Mouse (Mus musculus): ENCODE measurements at regions not wholly inside any gene's neighbourhood (a gene's known extent, or its start where the extent isn't known, plus 50 kb on each side); places are given as distances from the start of the nearest gene placed in this dataset.
"Not testable (repeated sequence)": the region's sequence is repeated elsewhere in the genome, so short reads cannot be mapped to it uniquely, and the experiment has no call there.

- not testable (repeated sequence) for H3K9me3 ChIP-seq; H3K4me1 ChIP-seq (replicated peaks); H3K4me2 ChIP-seq (replicated peaks); H3K9ac ChIP-seq; ATAC-seq; H3K27ac ChIP-seq; H3K36me3 ChIP-seq; H3K27me3 ChIP-seq (replicated peaks)
- H3K4me3 ChIP-seq (replicated peaks) = 0 out of 2 replicates have a peak overlapping the region, but pooled peaks have one; percentile 9
- 20% methylated on average over 40 of the region's 40 CpGs for WGBS
Observed at GRCm38 (mm10) chr12:21899109-21899508, 481.7 kb upstream of the Ywhaq start.

Data from intestine, embryonic 15.5 days (tissue).